Mouse (Mus musculus) hindbrain, embryonic 11.5 days (tissue): ENCODE results near the gene Mas1. TPM values are rescaled to one million over a fixed set of nuclear protein-coding genes. Genes with fewer than 3 reads are reported as not detected.

Experiments
- ATAC-seq: fragments of 200-750 bp; cut with Nextera tagmentation; 2 replicates; pipeline ENCODE4 v1.8.0; 2017; ENCODE audit warnings: mild to moderate bottlenecking, moderate TSS enrichment, moderate library complexity; ENCODE audit not compliant: low FRiP score
- DNase-seq: peaks from one replicate; pipeline ENCODE4 v3.0.0-alpha.2; 2015; ENCODE audit warnings: low spot score
- H3K27ac ChIP-seq: fragments of 300-500 bp; sonication (generic); 2 replicates; pipeline ENCODE4 v1.5.1; 2014; ENCODE audit warnings: mild to moderate bottlenecking, low read depth, low read length
- H3K27me3 ChIP-seq: fragments of 300-500 bp; sonication (generic); 2 replicates; pipeline ENCODE4 v1.6.1; 2014; ENCODE audit warnings: mild to moderate bottlenecking, low read length, moderate library complexity, mixed read lengths; ENCODE audit not compliant: control insufficient read depth, insufficient read depth
- H3K36me3 ChIP-seq: fragments of 300-500 bp; sonication (generic); 2 replicates; pipeline ENCODE4 v1.6.1; 2014; ENCODE audit warnings: mild to moderate bottlenecking, low read length, moderate library complexity, mixed read lengths; ENCODE audit not compliant: control insufficient read depth, insufficient read depth
- H3K4me1 ChIP-seq: fragments of 300-500 bp; sonication (generic); replicated peaks from 2 replicates; pipeline ENCODE4 v1.6.1; 2014; ENCODE audit warnings: low read length, mixed read lengths; ENCODE audit not compliant: control insufficient read depth, insufficient read depth
- H3K4me2 ChIP-seq: fragments of 300-500 bp; sonication (generic); replicated peaks from 2 replicates; pipeline ENCODE4 v1.6.1; 2014; ENCODE audit warnings: mild to moderate bottlenecking, low read depth, low read length
- H3K4me3 ChIP-seq: fragments of 300-500 bp; sonication (generic); 2 replicates; pipeline ENCODE4 v1.5.1; 2014; ENCODE audit warnings: low read depth, low read length
- H3K9ac ChIP-seq: fragments of 300-500 bp; sonication (generic); 2 replicates; pipeline ENCODE4 v1.6.1; 2014; ENCODE audit warnings: low read depth, low read length
- H3K9me3 ChIP-seq: fragments of 300-500 bp; sonication (generic); 2 replicates; pipeline ENCODE4 v1.6.1; 2016; ENCODE audit warnings: low read length; ENCODE audit not compliant: control insufficient read depth
- WGBS: fragments of 180-500 bp; shearing (Covaris S2); extraction: QIAGEN DNeasy Blood & Tissue Kit; methylation state at CpG from one replicate; pipeline ENCODE4 v1.1.7; 2014; 5-methylcytosine and 5-hydroxymethylcytosine counted together
- polyA plus RNA-seq: library from polyadenylated mRNA; unstranded; fragments of >200 nt; fragmentation: Nextera tagmentation; extraction: Ambion mirVana; gene quantifications from 2 replicates; pipeline ENCODE4 v1.2.1, GENCODE M21; 2014

Mas1 gene
- polyA plus RNA-seq, 1 experiment from 2014 or later, result 0.14 TPM

- ATAC-seq (no peak), DNase-seq (no peak)
- Histone ChIP-seq H3K4me3 (no peak overlapping the region), H3K9me3 (no peaks in the 10 kb centered on the region), H3K4me2 (no peak overlapping the region), H3K9ac (no peak overlapping the region), H3K27me3 (no peaks in the 10 kb centered on the region), H3K36me3 (no peaks in the 10 kb centered on the region), H3K27ac (no peak overlapping the region), H3K4me1 (no peaks in the 10 kb centered on the region)
- 79% methylated on average over 8 of the region's 8 CpGs for WGBS
These were observed 8.9 kb downstream of the Mas1 start for GRCm38 (mm10) chr17:12859006-12859520.

- no peaks in the 10 kb centered on the region for H3K27me3 ChIP-seq
- no peaks in the 10 kb centered on the region for H3K9me3 ChIP-seq
- H3K4me3 ChIP-seq, result no peak overlapping the region
- H3K9ac ChIP-seq, result no peak overlapping the region
- no peak for ATAC-seq
- H3K36me3 ChIP-seq, result no peaks in the 10 kb centered on the region
- no peak overlapping the region for H3K4me2 ChIP-seq
- DNase-seq, result no peak
- 48% methylated on average over 4 of the region's 4 CpGs for WGBS
- no peak overlapping the region for H3K27ac ChIP-seq
- no peaks in the 10 kb centered on the region for H3K4me1 ChIP-seq
These were observed 9.9 kb downstream of the Mas1 start for GRCm38 (mm10) chr17:12858072-12858471.

- H3K9ac ChIP-seq, result no peak overlapping the region
- H3K27me3 ChIP-seq, result no peaks in the 10 kb centered on the region
- no peaks in the 10 kb centered on the region for H3K9me3 ChIP-seq
- no peaks in the 10 kb centered on the region for H3K4me1 ChIP-seq
- H3K4me2 ChIP-seq, result no peak overlapping the region
- DNase-seq (no peak), ATAC-seq (no peak)
- H3K27ac ChIP-seq, result no peak overlapping the region
- 64% methylated on average over 3 of the region's 3 CpGs for WGBS
- no peaks in the 10 kb centered on the region for H3K36me3 ChIP-seq
- no peak overlapping the region for H3K4me3 ChIP-seq
These were observed 10.5 kb downstream of the Mas1 start for GRCm38 (mm10) chr17:12857395-12857794.

- 96% methylated on average over 11 of the region's 11 CpGs for WGBS
- H3K9me3 ChIP-seq, result no peaks in the 10 kb centered on the region
- no peaks in the 10 kb centered on the region for H3K4me1 ChIP-seq
- H3K27me3 ChIP-seq, result no peaks in the 10 kb centered on the region
- no peak overlapping the region for H3K27ac ChIP-seq
- H3K9ac ChIP-seq, result no peak overlapping the region
- no peaks in the 10 kb centered on the region for H3K36me3 ChIP-seq
- DNase-seq (no peak), ATAC-seq (no peak)
- no peak overlapping the region for H3K4me2 ChIP-seq
- H3K4me3 ChIP-seq, result no peak overlapping the region
These were observed 13.6 kb downstream of the Mas1 start for GRCm38 (mm10) chr17:12854386-12854785.

GRCm38 (mm10) chr17:12853821-12854220 lies 14.1 kb downstream of the Mas1 start:
- no peak overlapping the region for H3K9ac ChIP-seq
- no peaks in the 10 kb centered on the region for H3K9me3 ChIP-seq
- no peaks in the 10 kb centered on the region for H3K27me3 ChIP-seq
- H3K36me3 ChIP-seq, result no peaks in the 10 kb centered on the region
- H3K27ac ChIP-seq, result no peak overlapping the region
- no peaks in the 10 kb centered on the region for H3K4me1 ChIP-seq
- ATAC-seq (no peak), DNase-seq (no peak)
- no peak overlapping the region for H3K4me2 ChIP-seq
- H3K4me3 ChIP-seq, result no peak overlapping the region
- WGBS, result 76% methylated on average over 2 of the region's 2 CpGs

- Histone ChIP-seq H3K4me3 (no peak overlapping the region), H3K4me1 (no peaks in the 10 kb centered on the region), H3K27me3 (no peaks in the 10 kb centered on the region), H3K36me3 (no peaks in the 10 kb centered on the region), H3K9me3 (no peaks in the 10 kb centered on the region), H3K4me2 (no peak overlapping the region), H3K27ac (no peak overlapping the region), H3K9ac (no peak overlapping the region)
- DNase-seq, result no peak
- no peak for ATAC-seq
- WGBS, result 76% methylated on average over 11 of the region's 11 CpGs
These were observed 16.3 kb downstream of the Mas1 start for GRCm38 (mm10) chr17:12851689-12852088.

DNA sequence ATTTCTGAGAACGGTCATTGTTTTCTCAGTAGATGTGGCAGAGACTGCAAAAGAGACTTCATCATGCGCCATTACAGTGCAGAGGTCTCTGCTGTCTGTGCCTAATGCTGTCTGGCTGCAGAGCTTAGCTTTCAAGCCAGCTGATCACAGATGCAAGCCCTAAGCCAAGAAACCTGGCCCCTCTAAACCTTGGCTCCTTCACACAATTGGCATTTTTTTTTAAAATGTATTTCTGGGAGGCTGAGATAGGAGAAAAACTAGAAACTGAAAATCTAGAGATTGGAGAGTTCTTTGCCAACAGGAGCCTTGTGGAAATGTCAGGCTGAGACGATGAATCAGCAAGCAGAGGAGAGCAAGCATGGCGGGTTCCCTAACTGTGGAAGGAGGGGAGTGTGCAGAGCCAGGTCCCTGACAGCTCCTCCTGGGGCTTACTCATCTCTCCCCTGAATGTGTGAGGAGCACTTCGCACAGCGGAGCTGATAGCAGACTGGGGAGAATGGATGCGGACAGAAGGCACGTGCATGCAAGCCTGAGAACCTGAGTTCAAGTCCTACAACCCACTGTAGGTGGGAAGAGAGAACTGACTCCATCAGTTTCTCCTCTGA lies 18.1 kb downstream of the Mas1 start:
- Histone ChIP-seq H3K27me3 (no peaks in the 10 kb centered on the region), H3K9ac (no peak overlapping the region), H3K36me3 (no peaks in the 10 kb centered on the region), H3K4me1 (no peaks in the 10 kb centered on the region), H3K27ac (no peak overlapping the region), H3K9me3 (no peaks in the 10 kb centered on the region), H3K4me3 (no peak overlapping the region), H3K4me2 (no peak overlapping the region)
- ATAC-seq (no peak), DNase-seq (no peak)
- WGBS, result 85% methylated on average over 8 of the region's 8 CpGs

GRCm38 (mm10) chr17:12847736-12848135 lies 20.2 kb downstream of the Mas1 start:
- no peaks in the 10 kb centered on the region for H3K4me1 ChIP-seq
- H3K9ac ChIP-seq, result no peak overlapping the region
- H3K27me3 ChIP-seq, result no peaks in the 10 kb centered on the region
- no peaks in the 10 kb centered on the region for H3K36me3 ChIP-seq
- WGBS, result 66% methylated on average over 4 of the region's 4 CpGs
- DNase-seq (no peak), ATAC-seq (no peak)
- no peak overlapping the region for H3K27ac ChIP-seq
- H3K4me2 ChIP-seq, result no peak overlapping the region
- H3K9me3 ChIP-seq, result no peaks in the 10 kb centered on the region
- no peak overlapping the region for H3K4me3 ChIP-seq

GRCm38 (mm10) chr17:12846474-12846873 lies 21.5 kb downstream of the Mas1 start:
- DNase-seq (no peak), ATAC-seq (no peak)
- Histone ChIP-seq H3K9me3 (no peaks in the 10 kb centered on the region), H3K4me3 (no peak overlapping the region; the same call in 1 of the 2 replicates), H3K4me2 (no peak overlapping the region), H3K4me1 (no peaks in the 10 kb centered on the region), H3K27me3 (no peaks in the 10 kb centered on the region), H3K9ac (no peak overlapping the region), H3K27ac (no peak overlapping the region), H3K36me3 (no peaks in the 10 kb centered on the region)
- WGBS, result 84% methylated on average over 5 of the region's 5 CpGs
